Comparison of ENCODE assay signal across 21 mouse cellular contexts in the genomic region with DNA sequence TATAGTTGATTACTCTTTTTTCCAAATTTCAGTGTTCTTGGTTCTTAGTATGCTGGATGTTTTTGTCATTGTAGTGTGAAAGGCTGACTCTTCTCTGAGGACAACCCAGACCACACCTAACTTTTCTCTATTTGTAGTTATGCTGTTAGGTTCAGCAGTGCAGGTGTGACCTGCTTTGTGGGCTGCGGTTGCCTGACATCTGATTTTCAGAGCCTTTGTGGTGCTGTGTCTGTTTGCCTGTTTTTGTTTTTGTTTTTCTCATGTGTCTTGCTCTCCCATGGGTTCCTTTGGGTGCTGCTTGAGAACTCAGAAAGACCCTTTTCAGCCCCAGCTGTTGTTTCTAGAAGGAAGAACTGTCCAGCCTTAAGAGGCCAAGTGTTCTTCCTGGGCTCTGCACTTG. TPM values are rescaled to one million over a fixed set of nuclear protein-coding genes. Genes with fewer than 3 reads are reported as not detected.
DNase-seq lines count a peak whose midpoint lies in the region; ATAC-seq and TF ChIP-seq lines count a peak whose summit lies in the region.
"Had no signal": no experiment of that assay in that cellular context is flagged by ENCODE, and none has a peak within 500 bp of the region (broad histone marks: within the 10 kb centered on the region; RNA-seq: fewer than 3 reads in every experiment).

No protein-coding gene starts in this region.

- no peak for TF ChIP-seq CTCF in small intestine, adult 2 months (IDR thresholded peaks at IDR 0.05; ENCODE audit: extremely low read depth, insufficient read length, insufficient replicate concordance, low read depth, low read length)
- no peak for TF ChIP-seq CTCF in lung, adult 2 months (IDR thresholded peaks at IDR 0.05; ENCODE audit: insufficient read depth, low read length)

- TF ChIP-seq POLR2A in small intestine, adult 2 months (IDR thresholded peaks at IDR 0.05; ENCODE audit: low read depth, low read length), result no peak
- TF ChIP-seq POLR2A in lung, adult 2 months (IDR thresholded peaks at IDR 0.05; ENCODE audit: borderline replicate concordance, extremely low read depth, low read depth, low read length), result no peak

- no peak for ATAC-seq in midbrain, embryonic 13.5 days
- ATAC-seq: liver, embryonic 12.5 days had no signal

- no peaks in the 10 kb centered on the region for H3K36me3 ChIP-seq in small intestine, adult 2 months (ENCODE audit: control insufficient read depth, insufficient read depth, low read length)
- no peaks in the 10 kb centered on the region for H3K36me3 ChIP-seq in midbrain, embryonic 13.5 days
- H3K36me3 ChIP-seq: embryonic facial prominence, embryonic 13.5 days; heart, embryonic 12.5 days; liver, embryonic 12.5 days; lung, embryonic 15.5 days; midbrain, embryonic 12.5 days had no signal

- H3K4me1 ChIP-seq in small intestine, adult 2 months (ENCODE audit: control insufficient read depth, insufficient read depth, insufficient read length, low read length), result peaks cover 2% of the 10 kb centered on the region; the same call in 1 of the 2 replicates
- no peaks in the 10 kb centered on the region for H3K4me1 ChIP-seq in midbrain, embryonic 13.5 days (replicated peaks)
- H3K4me1 ChIP-seq in lung, adult 2 months (ENCODE audit: control insufficient read depth, insufficient read depth, low read length), result no peaks in the 10 kb centered on the region
- H3K4me1 ChIP-seq: embryonic facial prominence, embryonic 13.5 days; heart, embryonic 12.5 days; liver, embryonic 12.5 days; lung, embryonic 15.5 days; midbrain, embryonic 12.5 days had no signal

- peak overlapping the region; percentile 35; the same call in 1 of the 2 replicates for H3K27ac ChIP-seq in small intestine, adult 2 months (ENCODE audit: insufficient read depth, low read depth, low read length)
- no peak overlapping the region for H3K27ac ChIP-seq in midbrain, embryonic 13.5 days
- H3K27ac ChIP-seq: embryonic facial prominence, embryonic 13.5 days; gastrocnemius, adult 2 months; hindbrain, embryonic 14.5 days; liver, embryonic 12.5 days; lung, embryonic 15.5 days; midbrain, embryonic 12.5 days; stomach, postnatal 0 days had no signal

- no peaks in the 10 kb centered on the region for H3K9me3 ChIP-seq in midbrain, embryonic 13.5 days
- H3K9me3 ChIP-seq: embryonic facial prominence, embryonic 13.5 days; heart, embryonic 12.5 days; liver, embryonic 12.5 days; lung, embryonic 15.5 days; midbrain, embryonic 12.5 days had no signal

- H3K4me3 ChIP-seq in small intestine, adult 2 months (ENCODE audit: low read depth, low read length), result no peak overlapping the region
- no peak overlapping the region for H3K4me3 ChIP-seq in midbrain, embryonic 13.5 days (replicated peaks)
- no peak overlapping the region for H3K4me3 ChIP-seq in lung, adult 2 months (replicated peaks; ENCODE audit: extremely low read depth, low read depth, low read length)
- H3K4me3 ChIP-seq: embryonic facial prominence, embryonic 13.5 days; gastrocnemius, adult 2 months; heart, embryonic 12.5 days; liver, embryonic 12.5 days; lung, embryonic 15.5 days; midbrain, embryonic 12.5 days had no signal

- no peak overlapping the region for H3K4me2 ChIP-seq in midbrain, embryonic 13.5 days (replicated peaks)
- H3K4me2 ChIP-seq: embryonic facial prominence, embryonic 13.5 days; heart, embryonic 12.5 days; hindbrain, embryonic 14.5 days; liver, embryonic 12.5 days; lung, embryonic 15.5 days; midbrain, embryonic 12.5 days had no signal

- peak; percentile 41 for DNase-seq in heart, adult 11 months
- no peak for DNase-seq in heart, postnatal 14 days
- DNase-seq in CD8-positive naive resting alpha-beta T cell, adult 2 months (ENCODE audit: low read depth in 2 of 2, low spot score in 2 of 2), result peak; percentile 37 to 55
- DNase-seq in thymus, postnatal 36 days, result peak; percentile 70 to 79
- DNase-seq in right cerebral cortex, adult 18-20 months, result no peak
- DNase-seq in lung, adult 2 months, result no peak
- DNase-seq: adrenal gland, postnatal 10 days; cerebellum, postnatal 10 days; gastrocnemius, adult 2 months; heart, postnatal 36 days; kidney, adult 11 months; right cerebral cortex, postnatal 25 days had no signal

- H3K9ac ChIP-seq in midbrain, embryonic 13.5 days (replicated peaks), result no peak overlapping the region
- H3K9ac ChIP-seq: embryonic facial prominence, embryonic 13.5 days; heart, embryonic 12.5 days; hindbrain, embryonic 14.5 days; liver, embryonic 12.5 days; lung, embryonic 15.5 days; midbrain, embryonic 12.5 days had no signal

- WGBS in small intestine, adult 2 months, result 75% methylated on average over 1 of the region's 1 CpGs
- 97% methylated on average over 1 of the region's 1 CpGs for WGBS in midbrain, embryonic 13.5 days
- 93% methylated on average over 1 of the region's 1 CpGs for WGBS in lung, adult 2 months

- no peaks in the 10 kb centered on the region for H3K27me3 ChIP-seq in small intestine, adult 2 months (ENCODE audit: control insufficient read depth, insufficient read depth, low read length)
- no peaks in the 10 kb centered on the region for H3K27me3 ChIP-seq in midbrain, embryonic 13.5 days
- H3K27me3 ChIP-seq: embryonic facial prominence, embryonic 13.5 days; heart, embryonic 12.5 days; liver, embryonic 12.5 days; lung, embryonic 15.5 days; midbrain, embryonic 12.5 days had no signal

- intact Hi-C loops in heart, postnatal 14 days (cut with DNase I), result no loop called here

RNA-seq across cellular contexts. Expression of gene Trpm1, which starts 52.0 kb away (rescaled TPM):
- total RNA-seq in heart, postnatal 14 days (2021), result under 1 TPM in 1 of 2 experiments, not detected in 1; 0.33 TPM
- 0.05 TPM in 1 of 2 replicates, not detected in the other for polyA plus RNA-seq in small intestine, adult 2 months (2012; rRNA removed)
- polyA plus RNA-seq in midbrain, embryonic 13.5 days (2015; fragmentation: Nextera tagmentation; extraction: Ambion mirVana), result 0.47 and 0.49 TPM in 2 replicates
- polyA plus RNA-seq in lung, adult 2 months (2012; rRNA removed), result 0.22 and 0.41 TPM in 2 replicates
- polyA plus RNA-seq: heart, embryonic 12.5 days; liver, embryonic 12.5 days; lung, embryonic 15.5 days had no signal

Comparison
In these comparisons a context has a peak if more than half of its experiments do, and no peak if none do; other contexts are left out.
1. DNase-seq: peak in heart, adult 11 months (single experiment), CD8-positive naive resting alpha-beta T cell, adult 2 months (2 of 2) and thymus, postnatal 36 days (2 of 2); none in heart, postnatal 14 days (0 of 2), right cerebral cortex, adult 18-20 months (single experiment) and lung, adult 2 months (single experiment).